Mouse (Mus musculus) central nervous system, embryonic 14 days (tissue): ENCODE results near the gene 4921504E06Rik. TPM values are rescaled to one million over a fixed set of nuclear protein-coding genes. Genes with fewer than 3 reads are reported as not detected.

Source experiments
- polyA plus RNA-seq: library from polyadenylated mRNA; depleted of rRNA; stranded (reverse); fragments of >200 nt; gene quantifications from 2 replicates; pipeline ENCODE4 v1.2.3, GENCODE M21; 2012; rRNA removed

4921504E06Rik gene
- polyA plus RNA-seq = 0.09 TPM in 1 of 2 replicates, not detected in the other

DNA sequence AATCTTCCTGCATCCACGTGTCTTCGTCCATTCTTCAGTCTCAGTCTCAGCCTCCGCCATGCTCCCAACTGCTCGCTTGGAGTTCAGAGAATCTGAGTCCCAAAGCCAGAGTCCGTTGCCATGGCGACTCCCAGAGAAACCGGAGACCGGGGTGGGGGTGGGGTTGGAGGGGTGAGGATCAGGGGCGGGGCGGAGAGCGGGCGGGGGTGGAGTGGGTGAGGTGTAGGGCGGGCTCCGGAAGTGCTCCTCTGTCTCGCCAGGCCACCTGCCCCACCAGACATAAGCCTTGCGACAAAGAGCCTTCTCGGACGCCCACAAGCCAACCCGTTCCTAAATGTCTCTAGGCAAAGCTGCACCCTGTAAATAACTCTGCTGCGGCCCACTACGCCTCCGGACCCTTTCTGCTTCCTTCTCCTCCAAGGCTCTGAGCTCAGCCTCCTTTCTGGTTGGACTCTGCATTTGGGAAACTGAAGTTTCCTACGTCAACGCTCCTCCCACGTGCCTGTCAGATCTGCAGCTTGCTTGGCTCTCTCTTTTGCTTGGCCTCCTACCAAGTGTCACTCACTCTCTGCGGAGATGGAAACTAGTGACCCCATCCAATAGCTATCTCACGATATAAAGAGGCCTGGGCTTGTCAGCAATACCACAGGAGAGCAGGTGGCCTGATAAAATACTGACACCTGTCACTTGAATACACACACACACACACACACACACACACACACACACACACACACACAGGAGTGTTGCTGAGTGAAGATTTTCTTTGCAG lies at the start of gene 4921504E06Rik:
Gene 4921504E06Rik, minus strand, starts transcription at position 94 of the 772 bp plus-strand sequence.

DNA sequence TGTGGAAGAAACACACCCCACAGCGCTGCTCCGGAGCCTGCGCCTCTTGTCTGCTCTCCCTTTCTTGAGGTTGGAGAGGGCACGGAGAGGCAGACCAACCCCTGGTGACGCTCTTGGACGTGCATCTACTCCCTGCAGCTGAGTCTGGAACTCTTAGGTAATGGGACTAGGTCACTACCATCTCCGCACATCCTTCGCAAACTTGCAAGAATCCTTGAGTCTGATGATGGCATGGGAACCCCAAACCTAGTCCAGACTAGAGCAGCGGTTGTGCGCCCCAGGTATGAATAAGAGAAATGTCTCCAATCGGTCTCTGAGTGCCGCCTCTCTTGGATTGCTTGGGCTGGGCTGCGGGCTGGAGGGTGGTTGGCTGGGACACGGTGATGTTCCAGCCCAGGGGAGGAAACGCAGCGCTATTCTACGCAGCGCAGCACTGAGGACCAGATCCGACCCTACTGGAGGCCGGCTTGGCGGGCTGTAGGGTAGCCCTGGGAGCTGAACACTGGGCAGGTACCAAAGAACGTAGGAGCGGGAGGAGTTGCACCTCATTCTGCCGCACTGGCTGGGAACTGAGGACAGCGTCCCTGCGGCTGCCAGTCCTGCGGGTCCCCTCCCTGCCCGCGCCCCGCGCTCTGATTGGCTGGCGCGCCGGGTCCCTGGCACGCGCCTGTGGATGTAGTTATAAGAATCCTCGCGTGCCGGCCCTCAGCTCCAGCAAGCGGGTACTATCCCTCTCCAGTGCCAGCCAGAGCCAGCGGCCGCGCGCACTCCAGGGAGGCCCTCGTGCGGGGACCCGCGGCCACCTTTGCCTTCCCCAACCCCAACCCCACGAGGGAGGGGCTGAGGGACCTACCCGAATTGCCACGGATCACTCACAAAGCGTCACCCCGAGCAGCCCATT lies 108.5 kb downstream of the 4921504E06Rik start, which contains the start of gene Ptf1a:
Gene Ptf1a, plus strand, starts transcription at position 733 of the 901 bp plus-strand sequence.

Other genes with a start within 250 kb of the 4921504E06Rik start
- gene Msrb2, start 182.5 kb downstream of the 4921504E06Rik start, polyA plus RNA-seq = 7.6 and 11.5 TPM in 2 replicates
- gene Ptf1a, start 108.3 kb downstream of the 4921504E06Rik start, polyA plus RNA-seq = 0.42 and 0.65 TPM in 2 replicates
- 2.1 and 2.2 TPM in 2 replicates for gene Otud1, start 103.8 kb upstream of the 4921504E06Rik start, polyA plus RNA-seq